ENCODE assay signal across 22 mouse cellular contexts in genomic region chr11:115704648-115705047, GRCm38 (mm10). TPM values are rescaled to one million over a fixed set of nuclear protein-coding genes. Genes with fewer than 3 reads are reported as not detected.
DNase-seq lines count a peak whose midpoint lies in the region; ATAC-seq and TF ChIP-seq lines count a peak whose summit lies in the region.
"Had no signal": no experiment of that assay in that cellular context is flagged by ENCODE, and none has a peak within 500 bp of the region (broad histone marks: within the 10 kb centered on the region; RNA-seq: fewer than 3 reads in every experiment).

No protein-coding gene starts in this region.

- H3K9ac ChIP-seq in heart, embryonic 13.5 days, result 0 out of 2 replicates have a peak overlapping the region, but pooled peaks have one; percentile 7
- H3K9ac ChIP-seq in CH12.LX (ENCODE audit: insufficient read depth, low read depth), result no peak overlapping the region; the same call in 1 of the 2 replicates
- H3K9ac ChIP-seq in MEL (ENCODE audit: control insufficient read depth, low read depth, low read length, poor library complexity, severe bottlenecking), result no peak overlapping the region
- no peak overlapping the region for H3K9ac ChIP-seq in liver, embryonic 11.5 days (ENCODE audit: low read depth, low read length)
- H3K9ac ChIP-seq: embryonic facial prominence, embryonic 12.5 days; embryonic facial prominence, embryonic 15.5 days; forebrain, embryonic 12.5 days; forebrain, embryonic 15.5 days; hindbrain, embryonic 12.5 days; hindbrain, embryonic 15.5 days had no signal

- no peak overlapping the region for H3K27ac ChIP-seq in heart, embryonic 13.5 days (replicated peaks)
- H3K27ac ChIP-seq in CH12.LX (ENCODE audit: insufficient read depth, low read depth) (peak overlapping the region; percentile 16; the same call in 1 of the 2 replicates), MEL (ENCODE audit: control insufficient read depth, low read depth, low read length) (no peak overlapping the region)
- H3K27ac ChIP-seq in olfactory bulb, adult 2 months (ENCODE audit: insufficient read depth, low read depth, low read length), result 0 out of 2 replicates have a peak overlapping the region, but pooled peaks have one; percentile 2
- no peak overlapping the region for H3K27ac ChIP-seq in liver, embryonic 11.5 days (ENCODE audit: low read depth, low read length)
- H3K27ac ChIP-seq: embryonic facial prominence, embryonic 12.5 days; embryonic facial prominence, embryonic 15.5 days; forebrain, embryonic 12.5 days; forebrain, embryonic 15.5 days; hindbrain, embryonic 12.5 days; hindbrain, embryonic 15.5 days had no signal

- ATAC-seq in heart, embryonic 13.5 days (ENCODE audit: extremely low read depth, insufficient number of reproducible peaks, low FRiP score, low TSS enrichment), result no peak
- no peak for ATAC-seq in liver, embryonic 11.5 days (replicated peaks; ENCODE audit: low FRiP score)
- ATAC-seq: CD4-positive, CD25-positive, alpha-beta regulatory T cell, adult 4 months; forebrain, embryonic 15.5 days; intestine, postnatal 0 days had no signal

- TF ChIP-seq RAD21 in CH12.LX (IDR thresholded peaks at IDR 0.05; ENCODE audit: low read depth, low read length), result no peak
- TF ChIP-seq RAD21 in MEL (IDR thresholded peaks at IDR 0.05; ENCODE audit: low read depth, low read length), result no peak

- TF ChIP-seq EP300 in CH12.LX (IDR thresholded peaks at IDR 0.05; ENCODE audit: low read length), result no peak
- peak in 1 of 2 experiments; percentile 35; a peak in 2 of 4 replicates for TF ChIP-seq EP300 in MEL (IDR thresholded peaks at IDR 0.05; ENCODE audit: low read depth in 1 of 2, low read length in 2 of 2)

- no peak for DNase-seq in heart, postnatal 4 days
- DNase-seq in CH12.LX (ENCODE audit: extremely low read depth) (no peak), MEL (ENCODE audit: low read depth, low spot score) (no peak)
- DNase-seq in liver, embryonic 11.5 days (ENCODE audit: low spot score), result no peak
- DNase-seq: adrenal gland, adult 2 months; adrenal gland, postnatal 25 days; cerebellum, adult 18-20 months; cerebellum, postnatal 25 days; gastrocnemius, postnatal 10 days; gastrocnemius, postnatal 36 days; heart, postnatal 14 days had no signal

- H3K4me2 ChIP-seq in heart, embryonic 13.5 days, result no peak overlapping the region
- peak overlapping the region; percentile 21; the same call in 1 of the 2 replicates for H3K4me2 ChIP-seq in CH12.LX (ENCODE audit: insufficient read depth, low read depth, poor library complexity, severe bottlenecking)
- H3K4me2 ChIP-seq in liver, embryonic 11.5 days, result no peak overlapping the region
- H3K4me2 ChIP-seq: embryonic facial prominence, embryonic 12.5 days; embryonic facial prominence, embryonic 15.5 days; forebrain, embryonic 12.5 days; forebrain, embryonic 15.5 days; heart, embryonic 11.5 days; hindbrain, embryonic 12.5 days; hindbrain, embryonic 15.5 days had no signal

- H3K79me2 ChIP-seq in CH12.LX (replicated peaks; ENCODE audit: control insufficient read depth, extremely low read depth, insufficient read depth, poor library complexity, severe bottlenecking), result peaks cover 86% of the 10 kb centered on the region
- H3K79me2 ChIP-seq in MEL (ENCODE audit: control insufficient read depth, insufficient read depth, low read length, poor library complexity), result peaks cover 94% of the 10 kb centered on the region

- in situ Hi-C loops in CH12.LX (cut with MboI; ENCODE audit: low pct_ligation_motif_present, low pct_unique_long_range_greater_than_20kb, low sequenced_read_pairs), result no loop called here

- H3K27me3 ChIP-seq in heart, embryonic 13.5 days (replicated peaks), result no peaks in the 10 kb centered on the region
- no peaks in the 10 kb centered on the region for H3K27me3 ChIP-seq in CH12.LX (replicated peaks)
- no peaks in the 10 kb centered on the region for H3K27me3 ChIP-seq in MEL (ENCODE audit: control insufficient read depth in 1 of 2, insufficient read depth in 2 of 2, low read length in 2 of 2)
- no peaks in the 10 kb centered on the region for H3K27me3 ChIP-seq in liver, embryonic 11.5 days (replicated peaks; ENCODE audit: control insufficient read depth, insufficient read depth, low read length)
- H3K27me3 ChIP-seq: embryonic facial prominence, embryonic 12.5 days; embryonic facial prominence, embryonic 15.5 days; forebrain, embryonic 12.5 days; forebrain, embryonic 15.5 days; hindbrain, embryonic 12.5 days; hindbrain, embryonic 15.5 days had no signal

- no peaks in the 10 kb centered on the region for H3K9me3 ChIP-seq in heart, embryonic 13.5 days
- peaks cover 10% of the 10 kb centered on the region for H3K9me3 ChIP-seq in CH12.LX (replicated peaks; ENCODE audit: low read length)
- no peaks in the 10 kb centered on the region for H3K9me3 ChIP-seq in MEL (replicated peaks; ENCODE audit: insufficient read depth, low read length)
- no peaks in the 10 kb centered on the region for H3K9me3 ChIP-seq in liver, embryonic 11.5 days (ENCODE audit: control insufficient read depth, low read length)
- H3K9me3 ChIP-seq: embryonic facial prominence, embryonic 12.5 days; embryonic facial prominence, embryonic 15.5 days; forebrain, embryonic 12.5 days; forebrain, embryonic 15.5 days; hindbrain, embryonic 12.5 days; hindbrain, embryonic 15.5 days had no signal

- TF ChIP-seq POLR2A in CH12.LX (IDR thresholded peaks at IDR 0.05; ENCODE audit: low read depth, low read length) (no peak), MEL (IDR thresholded peaks at IDR 0.05; ENCODE audit: control insufficient read depth in 1 of 2, insufficient read depth in 1 of 2, low read depth in 1 of 2, low read length in 2 of 2, poor library complexity in 1 of 2) (no peak)
- TF ChIP-seq POLR2A in olfactory bulb, adult 2 months (IDR thresholded peaks at IDR 0.05; ENCODE audit: insufficient read depth, low read depth, low read length), result no peak

- H3K4me1 ChIP-seq in heart, embryonic 13.5 days, result peaks cover 50% of the 10 kb centered on the region
- H3K4me1 ChIP-seq in CH12.LX (ENCODE audit: control insufficient read depth in 1 of 2, insufficient read depth in 2 of 2), result peaks cover 22 to 62% of the 10 kb centered on the region in 2 experiments
- H3K4me1 ChIP-seq in MEL (ENCODE audit: control insufficient read depth in 1 of 2, insufficient read depth in 2 of 2, low read length in 2 of 2), result peaks cover 18 to 37% of the 10 kb centered on the region in 2 experiments
- peaks cover 7% of the 10 kb centered on the region for H3K4me1 ChIP-seq in olfactory bulb, adult 2 months (ENCODE audit: control insufficient read depth, insufficient read depth, low read length)
- peaks cover 48% of the 10 kb centered on the region for H3K4me1 ChIP-seq in liver, embryonic 11.5 days (replicated peaks; ENCODE audit: control insufficient read depth, insufficient read depth, low read length)

- WGBS in heart, embryonic 13.5 days, result 86% methylated on average over 10 of the region's 10 CpGs
- WGBS in olfactory bulb, adult 2 months, result 67% methylated on average over 10 of the region's 10 CpGs
- WGBS in liver, embryonic 11.5 days, result 84% methylated on average over 10 of the region's 10 CpGs

- no peak overlapping the region for H3K4me3 ChIP-seq in heart, embryonic 13.5 days
- no peak overlapping the region for H3K4me3 ChIP-seq in CH12.LX (replicated peaks in 1 of 3; ENCODE audit: low read depth in 2 of 3, low read length in 2 of 3, poor library complexity in 1 of 3)
- H3K4me3 ChIP-seq in MEL (ENCODE audit: control insufficient read depth in 1 of 2, insufficient read depth in 1 of 2, low read depth in 2 of 2, low read length in 2 of 2), result no peak overlapping the region
- H3K4me3 ChIP-seq in olfactory bulb, adult 2 months (ENCODE audit: insufficient read depth, low read depth, low read length), result no peak overlapping the region
- H3K4me3 ChIP-seq in liver, embryonic 11.5 days (ENCODE audit: low read depth, low read length), result no peak overlapping the region
- H3K4me3 ChIP-seq: embryonic facial prominence, embryonic 12.5 days; embryonic facial prominence, embryonic 15.5 days; forebrain, embryonic 12.5 days; forebrain, embryonic 15.5 days; hindbrain, embryonic 12.5 days; hindbrain, embryonic 15.5 days had no signal

- no peaks in the 10 kb centered on the region for H3K36me3 ChIP-seq in heart, embryonic 13.5 days
- H3K36me3 ChIP-seq in CH12.LX (replicated peaks in 1 of 2; ENCODE audit: control insufficient read depth in 1 of 2, insufficient read depth in 1 of 2, low read length in 1 of 2) (peaks cover 8 to 38% of the 10 kb centered on the region in 2 experiments), MEL (ENCODE audit: control insufficient read depth in 1 of 2, insufficient read depth in 2 of 2, low read length in 2 of 2) (peaks cover 16 to 45% of the 10 kb centered on the region in 2 experiments)
- no peaks in the 10 kb centered on the region for H3K36me3 ChIP-seq in liver, embryonic 11.5 days (ENCODE audit: control insufficient read depth, insufficient read depth, low read length)
- H3K36me3 ChIP-seq: embryonic facial prominence, embryonic 12.5 days; embryonic facial prominence, embryonic 15.5 days; forebrain, embryonic 12.5 days; forebrain, embryonic 15.5 days; hindbrain, embryonic 12.5 days; hindbrain, embryonic 15.5 days had no signal

- TF ChIP-seq CTCF in CH12.LX (conservative IDR thresholded peaks at IDR 0.05 in 1 of 2, IDR thresholded peaks at IDR 0.05 in 1 of 2; ENCODE audit: low read depth in 2 of 2, low read length in 2 of 2), result no peak
- no peak for TF ChIP-seq CTCF in MEL (IDR thresholded peaks at IDR 0.05 in 2 of 3, conservative IDR thresholded peaks at IDR 0.05 in 1 of 3; ENCODE audit: control insufficient read depth in 1 of 3, insufficient read depth in 1 of 3, low read depth in 2 of 3, low read length in 3 of 3, poor library complexity in 1 of 3, severe bottlenecking in 1 of 3)
- TF ChIP-seq CTCF in olfactory bulb, adult 2 months (IDR thresholded peaks at IDR 0.05; ENCODE audit: insufficient read depth, low read depth, low read length), result no peak

- dilution Hi-C loops in CH12.LX (cut with MboI; ENCODE audit: extremely low pct_ligation_motif_present, extremely low pct_unique_long_range_greater_than_20kb, low sequenced_read_pairs), result no loop called here

TF ChIP-seq in CH12.LX, 34 proteins besides CTCF, POLR2A, EP300 and RAD21 (continues in another document):
- TF ChIP-seq ZMIZ1 (IDR thresholded peaks at IDR 0.05; ENCODE audit: low read depth, low read length), result no peak

TF ChIP-seq in MEL, 35 proteins besides CTCF, POLR2A, EP300 and RAD21 (continues in another document):
- peak; percentile 21; the same call in 1 of the 2 replicates for TF ChIP-seq SIN3A (IDR thresholded peaks at IDR 0.05; ENCODE audit: low read length)

RNA-seq across cellular contexts. Expression of gene Grb2, which starts 3.7 kb away (rescaled TPM):
- polyA plus RNA-seq in heart, embryonic 13.5 days (2015; fragmentation: Nextera tagmentation; extraction: Ambion mirVana), result 86.6 and 90.0 TPM in 2 replicates
- total RNA-seq in heart, postnatal 4 days (2021), result 100 to 1,000 TPM; 119 to 134 TPM
- total RNA-seq in CH12.LX (2012; rRNA removed), result 63.6 and 67.7 TPM in 2 replicates
- total RNA-seq in CH12.LX (2014; rRNA removed), result 110 and 117 TPM in 2 replicates
- 228 and 241 TPM in 2 replicates for polyA plus RNA-seq in CH12.LX (2012; ENCODE audit: insufficient read length, low read depth)
- total RNA-seq in MEL (2012; rRNA removed), result 75.3 and 93.2 TPM in 2 replicates
- 100 to 1,000 TPM in 1 of 2 experiments, not detected in 1; 261 TPM for polyA plus RNA-seq in MEL (2012; ENCODE audit: insufficient read depth in 1 of 2, insufficient read length in 2 of 2, low read depth in 1 of 2, low replicate concordance in 2 of 2, missing spikeins in 1 of 2)
- 264 TPM in 1 of 2 replicates, not detected in the other for polyA plus RNA-seq in olfactory bulb, adult 2 months (2012; ENCODE audit: insufficient read depth, insufficient read length, low replicate concordance, missing spikeins)
- 47.2 and 52.8 TPM in 2 replicates for polyA plus RNA-seq in liver, embryonic 11.5 days (2014; fragmentation: Nextera tagmentation; extraction: Ambion mirVana)

Comparison
In these comparisons a context has a peak if more than half of its experiments do, and no peak if none do; other contexts are left out.
1. H3K27ac ChIP-seq: peak in CH12.LX (single experiment) and olfactory bulb, adult 2 months (single experiment); none in heart, embryonic 13.5 days (single experiment), MEL (single experiment) and liver, embryonic 11.5 days (single experiment).